Mouse (Mus musculus) lung, adult 2 months (tissue): Measurements from ENCODE around the gene Acox3.

Experiments
- CTCF ChIP-seq: fragments of 200-500 bp; IDR thresholded peaks from 2 replicates; pipeline ENCODE4 v1.5.1; 2011; ENCODE audit warnings: mild to moderate bottlenecking, low read length, control low read depth; ENCODE audit not compliant: insufficient read depth
- POLR2A ChIP-seq: fragments of 200-500 bp; IDR thresholded peaks from 2 replicates; pipeline ENCODE4 v1.6.1; 2011; ENCODE audit warnings: low read depth, mild to moderate bottlenecking, control low read depth, low read length, borderline replicate concordance; ENCODE audit errors: extremely low read depth

DNA sequence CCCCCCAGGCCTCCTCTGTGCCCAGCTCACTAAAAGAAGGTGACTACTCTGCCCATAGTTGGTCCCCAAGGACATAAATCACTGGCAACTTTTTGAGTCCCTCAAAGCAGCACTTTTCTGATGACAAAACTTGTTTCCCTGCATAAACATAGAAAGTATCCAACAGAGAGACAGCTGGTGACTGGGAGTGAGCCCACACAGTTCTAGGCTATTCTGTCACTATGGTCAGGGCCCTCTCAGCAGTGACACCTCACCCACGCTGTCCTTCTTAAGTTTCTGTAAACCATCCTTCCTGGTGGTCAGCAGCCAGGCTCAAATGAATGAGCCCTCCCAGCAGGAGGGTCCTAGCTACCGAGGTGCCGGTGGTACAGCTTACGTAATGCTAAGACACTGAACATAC, 16.2 kb upstream of the Acox3 start:
- TF ChIP-seq CTCF (no peak), POLR2A (no peak)
